8 mouse cellular contexts compared by ENCODE assay signal in the genomic region with DNA sequence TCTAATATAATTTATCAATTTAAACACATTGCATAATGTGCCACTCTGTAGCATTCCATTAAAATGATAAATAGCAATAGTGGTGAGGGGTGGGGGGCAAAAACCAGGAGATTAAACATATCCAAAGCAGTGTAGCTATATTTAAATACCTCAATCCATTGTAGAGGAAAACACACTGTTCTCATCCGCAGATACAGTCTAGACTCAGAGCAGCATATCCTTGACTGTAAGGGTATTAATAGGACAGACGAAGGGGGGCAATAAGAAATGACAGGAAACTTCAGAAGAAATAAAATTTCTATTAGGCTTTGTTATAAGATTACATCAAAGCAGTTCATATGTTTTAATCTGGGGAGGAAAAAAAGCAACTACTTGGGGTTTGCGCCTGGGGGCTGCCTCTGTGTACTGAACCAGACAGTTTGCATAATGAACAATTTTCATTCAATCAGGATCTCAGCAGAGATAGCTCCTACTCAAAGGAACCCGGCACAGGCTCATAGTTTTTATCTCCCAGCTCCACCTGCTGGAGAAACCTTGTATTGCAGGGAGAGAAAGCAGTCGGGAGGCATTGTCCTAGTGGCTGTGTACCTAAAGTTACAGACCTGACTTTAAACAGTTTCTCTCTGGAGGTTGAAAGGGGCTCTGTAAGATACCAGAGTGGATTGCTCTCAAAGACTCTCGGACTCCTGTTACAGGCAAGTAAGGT. TPM values are rescaled to one million over a fixed set of nuclear protein-coding genes. Genes with fewer than 3 reads are reported as not detected.
A peak's percentile ranks its signal among the peaks of the same experiment; 100 is the strongest.
DNase-seq lines count a peak whose midpoint lies in the region; ATAC-seq lines count a peak whose summit lies in the region.

No protein-coding gene starts in this region.

- ATAC-seq in hindbrain, embryonic 12.5 days (ENCODE audit: low FRiP score): peak; percentile 85

- H3K4me1 ChIP-seq in hindbrain, embryonic 12.5 days: peaks cover 9% of the 10 kb centered on the region; the same call in 1 of the 2 replicates

- H3K27ac ChIP-seq in hindbrain, embryonic 12.5 days: no peak overlapping the region

- H3K4me3 ChIP-seq in hindbrain, embryonic 12.5 days: no peak overlapping the region

- no peaks in the 10 kb centered on the region for H3K36me3 ChIP-seq in hindbrain, embryonic 12.5 days

- peak; percentile 93 for DNase-seq in NIH3T3 (ENCODE audit: low read depth)
- DNase-seq in cerebellum, postnatal 10 days: peak; percentile 94 to 97
- DNase-seq in frontal cortex, postnatal 14 days (ENCODE audit: low spot score in 2 of 2): peak; percentile 84 to 95
- peak; percentile 97 for DNase-seq in layer of hippocampus, postnatal 10 days (ENCODE audit: low spot score in 2 of 2)
- DNase-seq in lung, postnatal 4 days: peak; percentile 67 to 91
- DNase-seq in right cerebral cortex, adult 2 months (ENCODE audit: low spot score in 2 of 2): peak; percentile 98
- DNase-seq in urinary bladder, postnatal 10 days (ENCODE audit: low spot score): peak; percentile 51

- H3K9me3 ChIP-seq in hindbrain, embryonic 12.5 days (replicated peaks): no peaks in the 10 kb centered on the region

- no peak overlapping the region for H3K9ac ChIP-seq in hindbrain, embryonic 12.5 days

- 17% methylated on average over 6 of the region's 6 CpGs for WGBS in hindbrain, embryonic 12.5 days

- no peak overlapping the region for H3K4me2 ChIP-seq in hindbrain, embryonic 12.5 days (replicated peaks)

- H3K27me3 ChIP-seq in hindbrain, embryonic 12.5 days: peaks cover 16% of the 10 kb centered on the region

RNA-seq across cellular contexts. Expression of gene Rpa1, which starts 57.4 kb away (rescaled TPM):
- 96.9 and 99.5 TPM in 2 replicates for polyA plus RNA-seq in hindbrain, embryonic 12.5 days (2016; fragmentation: Nextera tagmentation; extraction: Ambion mirVana)
- total RNA-seq in layer of hippocampus, postnatal 10 days (2021): 10 to 100 TPM; 55.2 to 61.9 TPM

RNA-seq across cellular contexts. Expression of gene Smyd4, which starts 57.5 kb away (rescaled TPM):
- 13.4 and 17.3 TPM in 2 replicates for polyA plus RNA-seq in hindbrain, embryonic 12.5 days (2016; fragmentation: Nextera tagmentation; extraction: Ambion mirVana)
- total RNA-seq in layer of hippocampus, postnatal 10 days (2021): 10 to 100 TPM; 13.2 to 13.7 TPM
